Mouse (Mus musculus): ENCODE results near the gene Gm49352. TPM values are rescaled to one million over a fixed set of nuclear protein-coding genes. Genes with fewer than 3 reads are reported as not detected.

Gm49352 gene
- polyA plus RNA-seq (2015; fragmentation: Nextera tagmentation; extraction: Ambion mirVana): not detected in 2 replicates

GRCm38 (mm10) chr13:61568074-61568473 lies at the start of gene Gm49352:
Gene Gm49352, minus strand, starts transcription at chr13:61568174.

GRCm38 (mm10) chr13:61570027-61570426 lies 2.1 kb upstream of the Gm49352 start, which contains the start of gene Cts3:
Gene Cts3, minus strand, starts transcription at chr13:61570127.

DNA sequence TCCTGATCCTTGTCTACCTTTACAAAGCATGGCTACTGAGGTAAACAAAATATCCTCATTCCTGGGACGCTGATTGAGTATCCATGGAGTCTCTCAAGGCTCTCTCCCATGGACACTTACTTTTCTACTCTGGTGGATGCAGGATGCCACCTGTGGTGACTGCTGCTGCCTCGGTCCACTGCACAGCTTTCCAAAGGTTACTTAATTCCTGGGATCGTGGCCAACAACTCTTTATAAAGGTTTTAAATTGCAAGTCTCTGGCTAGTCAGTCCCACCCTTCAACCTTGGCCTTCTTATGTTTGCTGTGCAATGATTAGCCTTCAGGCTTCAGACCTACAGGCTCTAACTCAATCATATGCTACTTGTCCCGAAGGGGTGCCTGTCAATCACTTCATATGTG lies 26.3 kb downstream of the Gm49352 start, which contains the start of gene Ctsm:
TSS of gene Ctsm (minus strand) at position 209 of the 400 bp plus-strand sequence.

Other genes with a start within 250 kb of the Gm49352 start
- gene Cts7, start 210.0 kb downstream of the Gm49352 start, polyA plus RNA-seq (2015; fragmentation: Nextera tagmentation; extraction: Ambion mirVana): not detected in 2 replicates
- not detected in 2 replicates for gene Ctsm, start 26.3 kb downstream of the Gm49352 start, polyA plus RNA-seq (2015; fragmentation: Nextera tagmentation; extraction: Ambion mirVana)
- not detected in 2 replicates for gene Cts3, start 2.0 kb upstream of the Gm49352 start, polyA plus RNA-seq (2015; fragmentation: Nextera tagmentation; extraction: Ambion mirVana)

Data from urinary bladder, postnatal 0 days (tissue).